Mouse (Mus musculus) CH12.LX (cell line): Measurements from ENCODE around the gene Casp9.

ENCODE experiments used
- POLR2A ChIP-seq: IDR thresholded peaks from 2 replicates; pipeline ENCODE4 v1.6.1; 2011; ENCODE audit warnings: low read depth, mild to moderate bottlenecking, improper control_type of control experiment, low read length
- POLR2AphosphoS2 ChIP-seq: IDR thresholded peaks from 2 replicates; pipeline ENCODE4 v1.6.1; 2011; ENCODE audit warnings: low read depth, low read length, improper control_type of control experiment
- RAD21 ChIP-seq: IDR thresholded peaks from 2 replicates; pipeline ENCODE4 v1.6.1; 2011; ENCODE audit warnings: low read depth, mild to moderate bottlenecking, low read length, improper control_type of control experiment, moderate library complexity
- TBP ChIP-seq: conservative IDR thresholded peaks from 2 replicates; pipeline ENCODE4 v1.6.1; 2011; ENCODE audit warnings: low read depth, low read length, improper control_type of control experiment

GRCm38 (mm10) chr4:141853437-141853836, 60.0 kb downstream of the Casp9 start:
- TF ChIP-seq POLR2AphosphoS2 (no peak), TBP (no peak), POLR2A (no peak), RAD21 (peak; percentile 44)
